Mouse (Mus musculus) lung, adult 2 months (tissue): ENCODE data around the gene Wnk2.

Experiments used
- CTCF ChIP-seq: fragments of 200-500 bp; IDR thresholded peaks from 2 replicates; pipeline ENCODE4 v1.5.1; 2011; ENCODE audit warnings: mild to moderate bottlenecking, low read length, control low read depth; ENCODE audit not compliant: insufficient read depth
- POLR2A ChIP-seq: fragments of 200-500 bp; IDR thresholded peaks from 2 replicates; pipeline ENCODE4 v1.6.1; 2011; ENCODE audit warnings: low read depth, mild to moderate bottlenecking, control low read depth, low read length, borderline replicate concordance; ENCODE audit errors: extremely low read depth

GRCm38 (mm10) chr13:49142396-49142795, 5.4 kb downstream of the Wnk2 start:
- TF ChIP-seq CTCF (no peak), POLR2A (no peak)
